Mouse (Mus musculus) liver, embryonic 15.5 days (tissue): ENCODE measurements at regions not wholly inside any gene's neighbourhood (a gene's known extent, or its start where the extent isn't known, plus 50 kb on each side); places are given as distances from the start of the nearest gene placed in this dataset.
"Not testable (repeated sequence)": the region's sequence is repeated elsewhere in the genome, so short reads cannot be mapped to it uniquely, and the experiment has no call there.

ENCODE experiments used
- ATAC-seq: fragments of 200-750 bp; cut with Nextera tagmentation; 2 replicates; pipeline ENCODE4 v1.8.0; 2017; ENCODE audit warnings: moderate number of reproducible peaks, mild to moderate bottlenecking, moderate library complexity; ENCODE audit not compliant: insufficient read depth
- H3K27ac ChIP-seq: fragments of 300-500 bp; sonication (generic); replicated peaks from 2 replicates; pipeline ENCODE4 v1.5.1; 2015; ENCODE audit warnings: mild to moderate bottlenecking, inconsistent platforms
- H3K27me3 ChIP-seq: fragments of 300-500 bp; sonication (generic); 2 replicates; pipeline ENCODE4 v1.6.1; 2015; ENCODE audit warnings: mild to moderate bottlenecking, inconsistent platforms
- H3K36me3 ChIP-seq: fragments of 300-500 bp; sonication (generic); replicated peaks from 2 replicates; pipeline ENCODE4 v1.6.1; 2015; ENCODE audit warnings: moderate library complexity, mild to moderate bottlenecking, inconsistent platforms
- H3K4me1 ChIP-seq: fragments of 300-500 bp; sonication (generic); replicated peaks from 2 replicates; pipeline ENCODE4 v1.6.1; 2015; ENCODE audit warnings: inconsistent platforms
- H3K4me2 ChIP-seq: fragments of 300-500 bp; sonication (generic); 2 replicates; pipeline ENCODE4 v1.6.1; 2015; ENCODE audit warnings: moderate library complexity, mild to moderate bottlenecking, inconsistent platforms
- H3K4me3 ChIP-seq: fragments of 300-500 bp; sonication (generic); replicated peaks from 2 replicates; pipeline ENCODE4 v1.5.1; 2015; ENCODE audit warnings: mild to moderate bottlenecking, inconsistent platforms
- H3K9ac ChIP-seq: fragments of 300-500 bp; sonication (generic); 2 replicates; pipeline ENCODE4 v1.6.1; 2015; ENCODE audit warnings: moderate library complexity, mild to moderate bottlenecking, inconsistent platforms
- H3K9me3 ChIP-seq: fragments of 300-500 bp; sonication (generic); replicated peaks from 2 replicates; pipeline ENCODE4 v1.6.1; 2016; ENCODE audit warnings: inconsistent platforms
- WGBS: fragments of 180-500 bp; shearing (Covaris S2); methylation state at CpG from one replicate; pipeline ENCODE4 v1.1.7; 2015; ENCODE audit warnings: mixed read lengths; ENCODE audit not compliant: insufficient replicate concordance; 5-methylcytosine and 5-hydroxymethylcytosine counted together

DNA sequence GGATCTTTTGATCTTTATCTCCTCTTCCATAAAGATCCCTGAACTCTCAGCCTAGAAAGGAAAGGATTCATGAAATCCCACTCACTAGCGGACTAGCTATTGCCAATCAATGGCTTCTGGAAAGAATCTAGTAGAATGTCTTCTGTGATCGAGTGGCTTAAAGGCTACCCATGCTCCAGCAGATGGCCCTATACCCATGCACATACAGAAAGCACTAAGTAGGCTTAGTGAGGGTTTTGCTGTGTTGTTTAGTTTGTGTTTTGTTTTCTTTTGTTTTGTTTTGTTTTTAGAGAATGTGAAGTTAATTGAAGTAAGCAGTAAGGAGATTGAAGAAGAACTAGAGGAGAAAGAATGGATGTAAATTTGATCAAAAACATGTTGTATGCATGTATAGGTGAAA is 187.5 kb downstream of the Kctd12 start:
- WGBS, result 65% methylated on average over 2 of the region's 2 CpGs
- no peak overlapping the region for H3K4me2 ChIP-seq
- no peak for ATAC-seq

DNA sequence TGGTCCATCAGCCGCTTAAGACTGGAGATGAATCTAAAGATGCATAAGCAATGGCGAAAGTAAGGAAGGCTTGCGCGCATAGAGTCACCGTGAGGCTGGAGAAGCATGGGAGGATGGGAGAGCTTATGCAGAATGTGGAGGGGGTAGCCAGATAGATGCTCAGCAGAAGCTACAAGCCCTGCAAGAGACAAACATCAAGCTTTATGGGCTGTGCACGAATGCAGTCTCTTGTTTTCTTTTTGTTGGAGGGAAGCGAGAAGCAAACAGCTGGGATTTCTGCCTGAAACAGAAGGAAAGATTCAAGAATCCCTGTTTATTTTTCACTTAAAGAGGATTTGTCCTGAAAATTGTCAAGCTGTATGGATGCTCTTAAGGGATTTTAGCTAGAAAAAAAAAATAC is 188.7 kb downstream of the Kctd12 start:
- H3K4me1 ChIP-seq, result no peaks in the 10 kb centered on the region
- no peak overlapping the region for H3K4me3 ChIP-seq
- no peaks in the 10 kb centered on the region for H3K9me3 ChIP-seq
- H3K27me3 ChIP-seq, result no peaks in the 10 kb centered on the region
- no peak overlapping the region for H3K27ac ChIP-seq
- H3K4me2 ChIP-seq, result no peak overlapping the region
- no peak overlapping the region for H3K9ac ChIP-seq
- no peak for ATAC-seq
- H3K36me3 ChIP-seq, result no peaks in the 10 kb centered on the region
- WGBS, result 79% methylated on average over 7 of the region's 7 CpGs

More for the DNA sequence above, 187.5 kb downstream of the Kctd12 start:
- Histone ChIP-seq H3K36me3 (no peaks in the 10 kb centered on the region), H3K27ac (no peak overlapping the region), H3K9me3 (no peaks in the 10 kb centered on the region), H3K9ac (no peak overlapping the region), H3K4me1 (no peaks in the 10 kb centered on the region), H3K4me3 (no peak overlapping the region), H3K27me3 (no peaks in the 10 kb centered on the region)

DNA sequence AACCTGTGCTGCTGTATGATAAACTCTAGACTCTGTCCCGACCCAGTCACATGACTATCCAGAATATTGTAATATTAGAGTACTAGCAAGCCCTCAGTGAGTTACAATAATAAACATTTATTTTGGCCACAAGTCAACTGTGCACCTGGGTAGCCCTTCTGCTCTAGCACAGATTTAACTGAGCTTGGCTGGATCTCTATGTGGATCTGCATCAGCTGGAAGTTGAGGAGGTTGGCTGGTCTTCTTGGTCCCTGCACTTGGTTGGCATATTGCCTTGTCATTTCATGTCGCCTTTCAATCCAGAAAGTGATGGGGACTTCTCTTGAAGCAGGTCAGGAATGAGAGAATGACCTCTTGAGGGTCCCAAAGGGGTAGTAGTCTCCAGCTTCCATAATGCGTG is 191.5 kb downstream of the Kctd12 start:
- H3K27me3 ChIP-seq, result no peaks in the 10 kb centered on the region
- H3K4me1 ChIP-seq, result no peaks in the 10 kb centered on the region
- no peak overlapping the region for H3K27ac ChIP-seq
- no peaks in the 10 kb centered on the region for H3K9me3 ChIP-seq
- no peak overlapping the region for H3K4me2 ChIP-seq
- H3K4me3 ChIP-seq, result no peak overlapping the region
- ATAC-seq, result no peak
- H3K9ac ChIP-seq, result no peak overlapping the region
- WGBS, result 47% methylated on average over 3 of the region's 3 CpGs
- H3K36me3 ChIP-seq, result no peaks in the 10 kb centered on the region

DNA sequence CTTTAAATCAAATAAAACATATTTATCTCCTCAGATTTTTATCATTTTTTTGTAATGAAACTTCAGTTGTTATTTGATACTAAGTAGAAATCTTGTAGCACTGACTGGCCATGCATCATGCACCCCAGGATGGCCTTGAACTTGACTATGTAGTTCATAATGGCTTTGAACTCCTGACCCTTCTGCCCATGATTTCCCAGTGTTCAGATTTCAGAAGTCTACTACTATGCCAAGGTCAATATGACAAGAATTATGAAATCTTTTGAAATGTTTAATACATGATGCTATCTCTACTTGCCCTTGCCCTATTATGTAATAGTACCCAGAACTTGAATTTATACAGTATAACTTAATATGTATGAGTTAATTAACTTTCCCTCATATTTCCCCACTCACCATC is 200.2 kb downstream of the Kctd12 start:
- H3K4me1 ChIP-seq, result no peaks in the 10 kb centered on the region
- no peak overlapping the region for H3K9ac ChIP-seq
- no peaks in the 10 kb centered on the region for H3K36me3 ChIP-seq
- no peak overlapping the region for H3K4me2 ChIP-seq
- H3K9me3 ChIP-seq, result no peaks in the 10 kb centered on the region
- no peaks in the 10 kb centered on the region for H3K27me3 ChIP-seq
- no peak overlapping the region for H3K4me3 ChIP-seq
- no peak for ATAC-seq
- H3K27ac ChIP-seq, result no peak overlapping the region

DNA sequence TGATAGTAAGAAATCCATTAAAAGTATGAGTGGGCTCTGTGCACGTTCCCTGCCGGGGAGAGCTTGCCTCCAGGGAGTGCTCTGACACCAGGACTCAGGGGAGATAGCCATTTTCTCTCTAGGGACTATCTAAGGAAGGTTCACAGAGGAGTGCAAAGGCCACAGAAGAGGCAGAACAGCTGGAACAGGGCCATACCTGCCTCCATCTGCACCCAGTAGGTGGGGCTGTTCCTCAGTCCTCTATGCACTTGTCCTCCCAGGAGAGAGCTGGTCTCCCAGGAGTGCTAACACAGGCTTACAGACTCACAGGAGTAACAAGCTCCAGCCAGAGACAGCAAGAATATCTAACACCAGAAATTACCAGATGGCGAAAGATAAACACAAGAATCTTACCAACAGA is 212.7 kb downstream of the Kctd12 start:
- no peak for ATAC-seq
- H3K4me3 ChIP-seq, result no peak overlapping the region
- H3K9me3 ChIP-seq, result no peaks in the 10 kb centered on the region
- no peaks in the 10 kb centered on the region for H3K27me3 ChIP-seq
- H3K9ac ChIP-seq, result no peak overlapping the region
- no peaks in the 10 kb centered on the region for H3K4me1 ChIP-seq
- no peak overlapping the region for H3K4me2 ChIP-seq
- H3K27ac ChIP-seq, result no peak overlapping the region
- 61% methylated on average over 3 of the region's 3 CpGs for WGBS
- no peaks in the 10 kb centered on the region for H3K36me3 ChIP-seq

DNA sequence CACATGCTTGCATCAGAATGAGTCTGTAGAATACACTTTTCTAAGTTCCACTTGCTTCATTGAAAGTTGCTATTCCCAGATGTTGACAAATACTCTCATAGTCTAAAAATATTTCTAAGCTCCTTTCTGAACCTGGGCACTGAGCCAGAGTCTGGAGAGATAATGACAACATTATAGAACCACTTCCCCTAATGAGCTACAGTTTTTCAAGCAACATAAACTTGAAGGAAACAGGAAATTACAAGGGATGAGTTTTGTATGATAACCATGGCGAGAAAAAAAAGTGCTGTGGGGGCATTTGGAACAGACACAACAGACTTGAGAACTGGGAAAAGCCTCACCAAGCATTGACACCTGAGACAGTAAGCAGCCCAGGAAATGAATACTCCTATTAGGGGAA is 233.8 kb downstream of the Kctd12 start:
- no peak for ATAC-seq
- WGBS, result 2% methylated on average over 1 of the region's 1 CpGs
- H3K27ac ChIP-seq, result no peak overlapping the region
- H3K4me3 ChIP-seq, result no peak overlapping the region
- H3K9ac ChIP-seq, result no peak overlapping the region
- no peaks in the 10 kb centered on the region for H3K36me3 ChIP-seq
- no peaks in the 10 kb centered on the region for H3K27me3 ChIP-seq
- H3K4me1 ChIP-seq, result no peaks in the 10 kb centered on the region
- no peaks in the 10 kb centered on the region for H3K9me3 ChIP-seq
- no peak overlapping the region for H3K4me2 ChIP-seq

DNA sequence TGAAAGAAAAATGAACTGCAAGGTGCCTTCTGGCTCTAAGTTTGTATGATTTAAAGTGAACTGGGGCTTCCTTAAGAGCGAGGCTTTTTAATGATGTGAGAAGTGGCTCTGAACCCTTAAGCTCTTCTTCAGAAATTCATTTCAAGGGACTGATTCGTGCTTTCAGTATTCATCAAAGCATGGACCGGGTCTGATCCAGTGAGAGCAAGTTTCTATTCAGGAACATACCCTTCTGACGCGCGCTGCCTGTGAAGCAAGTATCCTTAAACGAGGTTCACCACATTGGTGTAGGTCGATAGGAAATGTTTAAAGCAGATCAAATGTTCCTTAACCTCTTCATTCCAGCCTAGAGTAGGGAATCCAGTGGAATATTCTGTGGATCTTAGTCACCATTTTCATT is 240.1 kb downstream of the Kctd12 start:
- 67% methylated on average over 8 of the region's 8 CpGs for WGBS
- Histone ChIP-seq H3K36me3 (no peaks in the 10 kb centered on the region), H3K4me3 (no peak overlapping the region), H3K27ac (no peak overlapping the region), H3K9me3 (no peaks in the 10 kb centered on the region), H3K4me1 (no peaks in the 10 kb centered on the region), H3K27me3 (no peaks in the 10 kb centered on the region), H3K9ac (no peak overlapping the region), H3K4me2 (no peak overlapping the region)
- no peak for ATAC-seq

DNA sequence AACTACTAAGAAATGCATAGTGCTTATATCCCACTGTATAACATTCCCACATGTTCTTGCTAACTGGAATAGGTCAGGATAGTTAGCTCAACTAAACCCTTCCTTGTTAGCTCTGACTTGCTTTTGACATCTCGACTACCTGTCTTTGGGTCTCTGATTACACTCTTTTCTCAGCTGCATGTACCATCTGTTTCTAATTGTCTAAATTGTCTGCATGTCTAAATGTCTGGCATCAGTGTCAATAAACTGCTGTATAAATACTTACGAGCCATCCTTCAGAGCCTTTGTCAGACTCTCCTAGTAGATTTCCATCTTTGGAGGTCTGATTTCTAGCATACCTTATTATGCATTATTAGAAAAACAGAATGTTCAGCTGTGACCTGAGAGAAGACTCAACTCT is 245.8 kb downstream of the Kctd12 start:
- H3K9ac ChIP-seq, result no peak overlapping the region
- ATAC-seq, result no peak
- H3K27me3 ChIP-seq, result no peaks in the 10 kb centered on the region
- H3K9me3 ChIP-seq, result no peaks in the 10 kb centered on the region
- no peak overlapping the region for H3K27ac ChIP-seq
- H3K4me2 ChIP-seq, result no peak overlapping the region
- no peak overlapping the region for H3K4me3 ChIP-seq
- H3K4me1 ChIP-seq, result no peaks in the 10 kb centered on the region
- no peaks in the 10 kb centered on the region for H3K36me3 ChIP-seq
- 59% methylated on average over 2 of the region's 2 CpGs for WGBS

DNA sequence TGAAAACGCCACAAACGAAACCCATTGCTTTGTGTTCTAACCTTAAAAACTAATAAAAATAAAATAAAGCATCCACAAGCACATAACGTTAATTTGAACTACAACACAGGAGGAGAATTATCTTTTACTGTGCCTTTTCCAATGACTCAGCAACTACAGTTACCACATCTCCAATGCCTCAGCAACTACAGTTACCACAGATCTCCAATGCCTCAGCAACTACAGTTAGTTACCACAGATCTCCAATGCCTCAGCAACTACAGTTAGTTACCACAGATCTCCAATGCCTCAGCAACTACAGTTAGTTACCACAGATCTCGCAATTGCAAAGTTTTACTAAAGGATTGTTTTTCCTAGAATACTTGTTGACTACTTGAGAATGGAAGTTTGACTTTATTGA is 248.7 kb downstream of the Kctd12 start:
- ATAC-seq, H3K4me1 ChIP-seq, H3K9ac ChIP-seq, H3K9me3 ChIP-seq, H3K4me2 ChIP-seq, H3K4me3 ChIP-seq, H3K36me3 ChIP-seq, H3K27ac ChIP-seq, H3K27me3 ChIP-seq: not testable (repeated sequence)
- WGBS, result 50% methylated on average over 4 of the region's 4 CpGs

DNA sequence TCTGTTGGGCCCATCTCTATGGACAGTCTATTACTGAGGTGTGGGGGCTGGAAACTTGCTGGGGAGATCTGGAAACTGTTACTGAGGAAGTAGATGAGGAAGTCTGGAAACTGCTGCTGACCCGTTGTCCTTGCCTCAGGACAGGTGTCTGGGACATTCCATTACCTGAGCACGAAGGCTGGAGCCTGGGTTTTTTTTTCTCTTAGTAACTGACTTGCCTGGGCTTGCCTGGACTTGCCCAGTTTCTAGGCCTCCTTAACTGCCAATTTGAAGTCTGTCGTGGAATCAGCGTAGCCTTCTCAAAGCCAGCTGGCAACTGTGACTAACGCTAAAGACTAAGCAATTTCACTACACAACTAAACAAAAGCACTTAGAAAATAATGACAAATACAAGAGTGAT is 250.7 kb downstream of the Kctd12 start:
- Histone ChIP-seq H3K4me1 (no peaks in the 10 kb centered on the region), H3K27ac (no peak overlapping the region), H3K27me3 (no peaks in the 10 kb centered on the region), H3K9me3 (no peaks in the 10 kb centered on the region), H3K36me3 (no peaks in the 10 kb centered on the region), H3K4me2 (no peak overlapping the region), H3K9ac (no peak overlapping the region), H3K4me3 (no peak overlapping the region)
- ATAC-seq, result no peak
- 61% methylated on average over 5 of the region's 5 CpGs for WGBS

DNA sequence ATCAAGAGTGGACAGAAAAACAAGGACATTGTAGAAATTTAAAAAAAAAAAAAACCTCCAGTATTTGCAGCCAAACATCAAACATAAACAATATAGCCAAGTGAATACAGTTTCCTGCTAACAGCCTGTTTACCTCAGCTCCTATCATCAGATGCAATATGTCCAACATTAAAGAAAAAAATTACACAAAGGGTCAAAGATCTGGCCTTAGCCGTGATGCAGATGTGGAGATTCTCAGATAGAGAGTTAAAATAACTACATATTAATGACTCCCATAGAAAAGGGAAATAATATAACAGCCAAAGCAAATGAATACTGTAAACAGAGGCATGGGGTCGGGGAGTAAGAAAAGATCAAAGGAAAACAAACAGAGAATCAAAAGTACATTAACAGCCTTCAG is 259.8 kb downstream of the Kctd12 start:
- Histone ChIP-seq H3K27me3 (no peaks in the 10 kb centered on the region), H3K27ac (no peak overlapping the region), H3K36me3 (no peaks in the 10 kb centered on the region), H3K4me3 (no peak overlapping the region), H3K4me2 (no peak overlapping the region), H3K9ac (no peak overlapping the region), H3K9me3 (no peaks in the 10 kb centered on the region), H3K4me1 (no peaks in the 10 kb centered on the region)
- WGBS, result 39% methylated on average over 2 of the region's 2 CpGs
- no peak for ATAC-seq

DNA sequence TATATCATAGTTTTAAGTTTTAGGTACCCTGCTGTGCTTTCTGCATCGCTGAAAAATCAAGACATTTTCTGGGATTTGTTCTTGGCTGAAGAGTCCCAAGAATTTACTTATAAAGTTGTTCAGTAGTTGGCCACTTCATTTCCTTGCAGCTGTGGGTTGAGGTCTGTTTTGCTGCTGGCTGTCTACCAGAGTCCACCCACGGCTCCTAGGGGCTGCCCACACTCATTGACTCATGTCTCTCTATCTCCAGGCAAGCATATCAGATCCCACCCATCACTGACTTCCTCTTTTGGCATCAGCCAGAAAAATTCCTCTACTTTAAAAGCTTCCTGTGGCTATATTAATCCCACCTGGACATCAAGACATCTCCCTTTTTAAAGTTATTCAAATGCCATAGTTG is 263.9 kb downstream of the Kctd12 start:
- Histone ChIP-seq H3K4me2 (no peak overlapping the region), H3K4me1 (no peaks in the 10 kb centered on the region), H3K27ac (no peak overlapping the region), H3K27me3 (no peaks in the 10 kb centered on the region), H3K36me3 (no peaks in the 10 kb centered on the region), H3K4me3 (no peak overlapping the region), H3K9me3 (no peaks in the 10 kb centered on the region), H3K9ac (no peak overlapping the region)
- ATAC-seq, result no peak
- WGBS, result 30% methylated on average over 2 of the region's 2 CpGs
